In the genomic region with DNA sequence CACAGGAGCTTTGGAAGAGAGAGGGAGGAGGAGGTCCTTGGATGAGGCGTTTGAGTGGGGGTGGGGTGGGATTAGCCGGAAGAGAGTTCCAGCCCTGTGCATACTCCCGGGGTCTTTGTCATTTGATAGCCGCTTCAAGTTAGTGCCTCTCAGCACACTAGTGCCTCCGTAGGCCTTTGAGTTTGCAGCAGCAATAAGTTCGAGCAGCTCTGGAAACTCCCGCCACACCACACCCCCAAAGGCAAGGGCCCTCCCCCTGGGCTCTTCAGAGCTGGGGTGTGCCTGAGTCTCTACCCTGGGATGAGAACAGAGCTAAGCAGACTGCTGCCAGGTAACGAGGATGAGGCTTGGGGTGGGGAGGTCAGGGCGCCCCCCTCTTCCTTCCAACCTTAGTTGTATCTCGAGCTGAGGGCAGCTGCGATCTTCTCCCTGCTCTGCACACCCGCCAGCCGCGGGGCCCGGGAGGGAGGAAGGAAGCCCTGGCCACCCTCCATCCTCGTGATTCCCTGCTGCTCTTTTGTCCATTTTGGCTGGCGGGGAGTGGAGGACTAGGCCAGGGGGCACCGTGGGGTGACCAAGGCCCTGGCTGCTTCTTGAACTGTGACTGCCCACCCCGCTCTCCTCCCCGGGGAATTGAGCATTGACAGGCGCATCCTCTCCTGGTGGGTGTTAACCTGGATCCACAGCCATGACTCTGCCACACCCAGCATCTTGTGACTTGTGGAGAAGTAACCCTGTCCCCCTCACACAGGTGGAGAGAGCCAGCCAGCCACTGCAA, we compare ENCODE assay signal across 7 mouse cellular contexts. TPM values are rescaled to one million over a fixed set of nuclear protein-coding genes. Genes with fewer than 3 reads are reported as not detected.
A peak's percentile ranks its signal among the peaks of the same experiment; 100 is the strongest.
DNase-seq lines count a peak whose midpoint lies in the region; ATAC-seq and TF ChIP-seq lines count a peak whose summit lies in the region.

No protein-coding gene starts in this region.

- peak overlapping the region; percentile 63 for H3K4me2 ChIP-seq in lung, embryonic 14.5 days
- peak overlapping the region; percentile 48 for H3K4me2 ChIP-seq in neural tube, embryonic 15.5 days

- peak overlapping the region; percentile 45 for H3K9ac ChIP-seq in lung, embryonic 14.5 days
- H3K9ac ChIP-seq in neural tube, embryonic 15.5 days (replicated peaks), result no peak overlapping the region

- peak; percentile 27; the same call in 1 of the 2 replicates for TF ChIP-seq CTCF in lung, embryonic 14.5 days (IDR thresholded peaks at IDR 0.05; ENCODE audit: low read depth)

- peak; percentile 68 for DNase-seq in WW6 (ENCODE audit: low read depth, low spot score)
- peak; percentile 88 for DNase-seq in embryo, embryonic 11 days
- peak; percentile 48 for DNase-seq in heart, adult 8-10 months (ENCODE audit: low spot score)
- DNase-seq in kidney, adult 11 months, result peak; percentile 61
- DNase-seq in lung, embryonic 14.5 days, result peak; percentile 83
- peak; percentile 25 to 54 for DNase-seq in urinary bladder, postnatal 36 days (ENCODE audit: low spot score in 2 of 2)

- no peaks in the 10 kb centered on the region for H3K9me3 ChIP-seq in lung, embryonic 14.5 days (ENCODE audit: low read depth, low read length)
- H3K9me3 ChIP-seq in neural tube, embryonic 15.5 days (replicated peaks), result no peaks in the 10 kb centered on the region

- ATAC-seq in lung, embryonic 14.5 days (ENCODE audit: insufficient read depth), result peak; percentile 94
- ATAC-seq in neural tube, embryonic 15.5 days (ENCODE audit: low FRiP score), result no peak

- H3K27ac ChIP-seq in lung, embryonic 14.5 days (ENCODE audit: low read depth), result peak overlapping the region; percentile 42; the same call in 1 of the 2 replicates
- H3K27ac ChIP-seq in neural tube, embryonic 15.5 days (replicated peaks), result no peak overlapping the region

- H3K4me1 ChIP-seq in lung, embryonic 14.5 days (ENCODE audit: insufficient read depth), result peaks cover 6% of the 10 kb centered on the region; the same call in 1 of the 2 replicates
- H3K4me1 ChIP-seq in neural tube, embryonic 15.5 days, result peaks cover 10% of the 10 kb centered on the region; the same call in 1 of the 2 replicates

- H3K36me3 ChIP-seq in lung, embryonic 14.5 days (ENCODE audit: insufficient read depth), result no peaks in the 10 kb centered on the region
- H3K36me3 ChIP-seq in neural tube, embryonic 15.5 days, result no peaks in the 10 kb centered on the region

- WGBS in lung, embryonic 14.5 days, result 8% methylated on average over 20 of the region's 21 CpGs
- WGBS in neural tube, embryonic 15.5 days, result 5% methylated on average over 19 of the region's 21 CpGs

- no peaks in the 10 kb centered on the region for H3K27me3 ChIP-seq in lung, embryonic 14.5 days (ENCODE audit: insufficient read depth, low read length)
- no peaks in the 10 kb centered on the region for H3K27me3 ChIP-seq in neural tube, embryonic 15.5 days (replicated peaks)

- peak overlapping the region; percentile 37 for H3K4me3 ChIP-seq in lung, embryonic 14.5 days (ENCODE audit: low read depth, low read length)
- peak overlapping the region; percentile 21 for H3K4me3 ChIP-seq in neural tube, embryonic 15.5 days (replicated peaks)

RNA-seq across cellular contexts. Expression of gene Hvcn1, which starts 3.2 kb away (rescaled TPM):
- total RNA-seq in heart, adult 8-10 months (2022), result 1 to 10 TPM; 1.1 to 1.8 (median 1.5) TPM
- 6.1 and 8.2 TPM in 2 replicates for polyA plus RNA-seq in lung, embryonic 14.5 days (2014; fragmentation: Nextera tagmentation; extraction: Ambion mirVana)
- polyA plus RNA-seq in neural tube, embryonic 15.5 days (2015; fragmentation: Nextera tagmentation; extraction: Ambion mirVana), result 1.3 and 4.1 TPM in 2 replicates

RNA-seq across cellular contexts. Expression of gene Ppp1cc, which starts 51.7 kb away (rescaled TPM):
- total RNA-seq in heart, adult 8-10 months (2022), result 100 to 1,000 TPM in 3 of 4 experiments, 10 to 100 TPM in 1; 98.9 to 113 (median 108) TPM
- polyA plus RNA-seq in lung, embryonic 14.5 days (2014; fragmentation: Nextera tagmentation; extraction: Ambion mirVana), result 276 and 293 TPM in 2 replicates
- polyA plus RNA-seq in neural tube, embryonic 15.5 days (2015; fragmentation: Nextera tagmentation; extraction: Ambion mirVana), result 184 and 200 TPM in 2 replicates

RNA-seq across cellular contexts. Expression of gene Tctn1, which starts 54.5 kb away (rescaled TPM):
- 1 to 10 TPM; 3.5 to 5.1 (median 3.8) TPM for total RNA-seq in heart, adult 8-10 months (2022)
- 5.7 and 6.9 TPM in 2 replicates for polyA plus RNA-seq in lung, embryonic 14.5 days (2014; fragmentation: Nextera tagmentation; extraction: Ambion mirVana)
- polyA plus RNA-seq in neural tube, embryonic 15.5 days (2015; fragmentation: Nextera tagmentation; extraction: Ambion mirVana), result 5.8 and 6.0 TPM in 2 replicates
